Mouse (Mus musculus) ES-Bruce4 (cell line): ENCODE measurements at regions not wholly inside any gene's neighbourhood (a gene's known extent, or its start where the extent isn't known, plus 50 kb on each side); places are given as distances from the start of the nearest gene placed in this dataset.

Experiments
- CTCF ChIP-seq: IDR thresholded peaks from one replicate; pipeline ENCODE4 v1.8.1; 2011; ENCODE audit warnings: low read depth, low read length
- POLR2A ChIP-seq: IDR thresholded peaks from one replicate; pipeline ENCODE4 v1.8.1; 2011; ENCODE audit warnings: low read length; ENCODE audit not compliant: insufficient read depth

- TF ChIP-seq POLR2A, result no peak
- TF ChIP-seq CTCF, result no peak
Observed at GRCm38 (mm10) chr11:8045086-8045485, 619.2 kb downstream of the Tns3 start.
